Mouse (Mus musculus): ENCODE measurements around the gene Tesk2. TPM values are rescaled to one million over a fixed set of nuclear protein-coding genes. Genes with fewer than 3 reads are reported as not detected.
A peak's percentile ranks its signal among the peaks of the same experiment; 100 is the strongest.
"Not testable (repeated sequence)": the region's sequence is repeated elsewhere in the genome, so short reads cannot be mapped to it uniquely, and the experiment has no call there.

Gene Tesk2
- polyA plus RNA-seq, 1 experiment from 2014 or later = 6.9 TPM

- no peak for ATAC-seq (ENCODE audit: low FRiP score)
- Histone ChIP-seq H3K4me3 (no peak overlapping the region), H3K9ac (no peak overlapping the region), H3K36me3 (no peaks in the 10 kb centered on the region), H3K4me2 (replicated peaks) (no peak overlapping the region), H3K9me3 (replicated peaks) (no peaks in the 10 kb centered on the region), H3K4me1 (no peaks in the 10 kb centered on the region), H3K27ac (no peak overlapping the region), H3K27me3 (no peaks in the 10 kb centered on the region)
- WGBS = 9% methylated on average over 2 of the region's 2 CpGs
Measured at GRCm38 (mm10) chr4:116838999-116839398, 118.3 kb downstream of the Tesk2 start.

- ATAC-seq (ENCODE audit: low FRiP score); H3K27me3 ChIP-seq; H3K36me3 ChIP-seq; H3K27ac ChIP-seq; H3K9me3 ChIP-seq (replicated peaks); H3K9ac ChIP-seq; H3K4me3 ChIP-seq; H3K4me1 ChIP-seq: not testable (repeated sequence)
- peak overlapping the region; percentile 33; the same call in 1 of the 2 replicates for H3K4me2 ChIP-seq (replicated peaks)
- WGBS = 35% methylated on average over 24 of the region's 29 CpGs
Measured at GRCm38 (mm10) chr4:116840096-116840495, 119.3 kb downstream of the Tesk2 start.

- no peak overlapping the region for H3K27ac ChIP-seq
- H3K4me2 ChIP-seq (replicated peaks) = no peak overlapping the region
- no peak for ATAC-seq (ENCODE audit: low FRiP score)
- H3K4me3 ChIP-seq = no peak overlapping the region
- no peaks in the 10 kb centered on the region for H3K27me3 ChIP-seq
- H3K4me1 ChIP-seq = no peaks in the 10 kb centered on the region
- WGBS = 82% methylated on average over 6 of the region's 6 CpGs
- H3K9ac ChIP-seq = no peak overlapping the region
- no peaks in the 10 kb centered on the region for H3K9me3 ChIP-seq (replicated peaks)
- no peaks in the 10 kb centered on the region for H3K36me3 ChIP-seq
Measured at GRCm38 (mm10) chr4:116840841-116841240, 120.1 kb downstream of the Tesk2 start.

- H3K36me3 ChIP-seq = no peaks in the 10 kb centered on the region
- H3K27ac ChIP-seq = no peak overlapping the region
- no peak overlapping the region for H3K4me2 ChIP-seq (replicated peaks)
- no peaks in the 10 kb centered on the region for H3K4me1 ChIP-seq
- H3K9me3 ChIP-seq (replicated peaks) = no peaks in the 10 kb centered on the region
- no peak for ATAC-seq (ENCODE audit: low FRiP score)
- no peaks in the 10 kb centered on the region for H3K27me3 ChIP-seq
- H3K4me3 ChIP-seq = no peak overlapping the region
- H3K9ac ChIP-seq = no peak overlapping the region
- WGBS = 93% methylated on average over 3 of the region's 3 CpGs
Measured at GRCm38 (mm10) chr4:116844324-116844723, 123.6 kb downstream of the Tesk2 start.

GRCm38 (mm10) chr4:116849901-116850300, 129.2 kb downstream of the Tesk2 start:
- no peak for ATAC-seq (ENCODE audit: low FRiP score)
- WGBS = 77% methylated on average over 3 of the region's 3 CpGs
- Histone ChIP-seq H3K9ac (no peak overlapping the region), H3K27ac (no peak overlapping the region), H3K4me1 (peaks cover 14% of the 10 kb centered on the region), H3K4me3 (no peak overlapping the region), H3K36me3 (no peaks in the 10 kb centered on the region), H3K27me3 (no peaks in the 10 kb centered on the region), H3K4me2 (replicated peaks) (no peak overlapping the region), H3K9me3 (replicated peaks) (no peaks in the 10 kb centered on the region)

GRCm38 (mm10) chr4:116854286-116854685, 133.5 kb downstream of the Tesk2 start:
- ATAC-seq (ENCODE audit: low FRiP score) = no peak
- no peaks in the 10 kb centered on the region for H3K27me3 ChIP-seq
- H3K36me3 ChIP-seq = no peaks in the 10 kb centered on the region
- no peaks in the 10 kb centered on the region for H3K9me3 ChIP-seq (replicated peaks)
- no peak overlapping the region for H3K4me3 ChIP-seq
- H3K9ac ChIP-seq = no peak overlapping the region
- H3K27ac ChIP-seq = no peak overlapping the region
- H3K4me2 ChIP-seq (replicated peaks) = no peak overlapping the region
- H3K4me1 ChIP-seq = peaks cover 16% of the 10 kb centered on the region
- WGBS = 25% methylated on average over 2 of the region's 2 CpGs

Other genes with a start within 250 kb of the Tesk2 start
- 15.4 and 15.6 TPM in 2 replicates for gene Ipp, start 213.4 kb upstream of the Tesk2 start, polyA plus RNA-seq (2016; fragmentation: Nextera tagmentation; extraction: Ambion mirVana)
- 25.2 and 29.0 TPM in 2 replicates for gene Tmem69, start 165.0 kb upstream of the Tesk2 start, polyA plus RNA-seq (2016; fragmentation: Nextera tagmentation; extraction: Ambion mirVana)
- 25.4 and 28.8 TPM in 2 replicates for gene Gpbp1l1, start 163.3 kb upstream of the Tesk2 start, polyA plus RNA-seq (2016; fragmentation: Nextera tagmentation; extraction: Ambion mirVana)
- gene Ccdc17, start 124.3 kb upstream of the Tesk2 start, polyA plus RNA-seq (2016; fragmentation: Nextera tagmentation; extraction: Ambion mirVana) = 3.8 and 4.8 TPM in 2 replicates
- gene Nasp, start 93.0 kb upstream of the Tesk2 start, polyA plus RNA-seq (2016; fragmentation: Nextera tagmentation; extraction: Ambion mirVana) = 183 and 186 TPM in 2 replicates
- 566 and 569 TPM in 2 replicates for gene Akr1a1, start 69.3 kb upstream of the Tesk2 start, polyA plus RNA-seq (2016; fragmentation: Nextera tagmentation; extraction: Ambion mirVana)
- gene Prdx1, start 35.4 kb upstream of the Tesk2 start, polyA plus RNA-seq (2016; fragmentation: Nextera tagmentation; extraction: Ambion mirVana) = 731 and 767 TPM in 2 replicates
- 26.0 and 26.2 TPM in 2 replicates for gene Mmachc, start 12.5 kb upstream of the Tesk2 start, polyA plus RNA-seq (2016; fragmentation: Nextera tagmentation; extraction: Ambion mirVana)
- gene Ccdc163, start 12.4 kb upstream of the Tesk2 start, polyA plus RNA-seq (2016; fragmentation: Nextera tagmentation; extraction: Ambion mirVana) = 22.4 and 23.6 TPM in 2 replicates
- gene Toe1, start 86.7 kb downstream of the Tesk2 start, polyA plus RNA-seq (2016; fragmentation: Nextera tagmentation; extraction: Ambion mirVana) = 32.1 and 32.4 TPM in 2 replicates
- 11.5 and 15.1 TPM in 2 replicates for gene Mutyh, start 86.8 kb downstream of the Tesk2 start, polyA plus RNA-seq (2016; fragmentation: Nextera tagmentation; extraction: Ambion mirVana)
- 1.5 and 1.7 TPM in 2 replicates for gene Hpdl, start 100.8 kb downstream of the Tesk2 start, polyA plus RNA-seq (2016; fragmentation: Nextera tagmentation; extraction: Ambion mirVana)
- 7.4 and 8.5 TPM in 2 replicates for gene Zswim5, start 156.4 kb downstream of the Tesk2 start, polyA plus RNA-seq (2016; fragmentation: Nextera tagmentation; extraction: Ambion mirVana)